Mouse (Mus musculus) right cerebral cortex, adult 18-20 months (tissue): Measurements from ENCODE around the gene Tiam2.

Source experiments
- DNase-seq: peaks from one replicate; pipeline ENCODE4 v3.0.0; 2022; ENCODE audit warnings: mixed read lengths

Tiam2 gene

DNA sequence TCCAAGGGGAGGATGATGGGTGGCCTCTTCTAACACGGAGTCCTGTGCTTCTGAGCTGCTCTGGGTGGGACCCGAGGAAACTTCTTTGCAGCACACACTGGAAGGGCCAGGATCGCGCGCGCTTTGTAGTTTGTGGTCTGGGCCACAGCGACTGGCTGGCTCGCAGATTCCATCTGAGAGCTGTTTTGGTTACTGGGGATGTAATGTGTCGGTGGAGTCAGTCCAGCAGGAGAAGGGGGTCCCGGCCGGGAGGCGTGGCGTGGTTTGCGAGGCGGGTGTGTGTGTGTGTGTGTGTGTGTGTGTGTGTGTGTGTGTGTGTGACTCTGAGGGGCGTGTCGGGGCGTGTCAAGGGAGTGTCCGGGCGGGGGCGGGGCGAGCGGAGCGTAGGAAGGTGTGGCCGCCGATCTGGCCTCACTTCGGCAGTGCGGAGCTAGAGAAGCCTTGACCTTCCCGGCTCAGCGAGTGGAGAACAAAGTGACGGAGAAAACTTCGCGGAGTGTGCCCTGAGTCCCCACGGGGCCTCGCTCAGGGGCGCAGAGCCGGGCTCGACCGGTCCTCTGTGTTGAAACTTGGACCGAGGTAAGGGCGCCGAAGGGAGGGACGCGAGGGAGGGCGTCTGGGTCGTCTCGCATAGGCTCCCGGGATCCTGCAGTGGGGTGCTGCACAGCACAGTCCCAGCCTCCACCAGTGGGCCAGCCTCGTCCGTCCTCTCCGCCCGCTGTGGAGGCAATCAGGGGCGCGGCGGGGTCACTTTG, at the start of gene Tiam2:
Gene Tiam2, plus strand, starts transcription at position 426 of the 755 bp plus-strand sequence.
- DNase-seq, result no peak

- DNase-seq, result no peak
Observed at GRCm38 (mm10) chr17:3280321-3280720, 46.1 kb upstream of the Tiam2 start.

DNA sequence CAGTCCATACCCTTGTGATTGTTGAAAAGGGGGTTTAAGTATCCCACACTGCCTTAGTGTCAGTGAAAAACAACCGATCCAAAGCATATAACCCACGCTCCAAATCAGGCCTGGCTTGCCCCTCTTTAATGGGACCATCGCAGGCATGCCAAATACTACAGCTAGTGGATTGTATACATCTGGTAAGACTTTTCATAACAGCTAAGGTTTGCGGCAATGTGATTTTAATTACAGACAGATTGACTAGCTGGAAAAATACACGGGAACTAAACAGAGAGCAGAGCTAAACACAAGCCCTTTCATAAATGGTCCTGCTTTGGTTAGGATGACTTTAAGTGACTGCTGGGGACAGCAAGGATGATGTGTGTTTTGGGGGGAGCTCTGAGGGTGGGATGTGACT, 44.4 kb upstream of the Tiam2 start:
- no peak for DNase-seq

- peak; percentile 13 for DNase-seq
Observed at GRCm38 (mm10) chr17:3285030-3285671, 41.2 kb upstream of the Tiam2 start.

GRCm38 (mm10) chr17:3286123-3286825, 40.1 kb upstream of the Tiam2 start:
- DNase-seq, result no peak

- peak; percentile 43 for DNase-seq
Observed at GRCm38 (mm10) chr17:3288341-3288740, 38.0 kb upstream of the Tiam2 start.

DNA sequence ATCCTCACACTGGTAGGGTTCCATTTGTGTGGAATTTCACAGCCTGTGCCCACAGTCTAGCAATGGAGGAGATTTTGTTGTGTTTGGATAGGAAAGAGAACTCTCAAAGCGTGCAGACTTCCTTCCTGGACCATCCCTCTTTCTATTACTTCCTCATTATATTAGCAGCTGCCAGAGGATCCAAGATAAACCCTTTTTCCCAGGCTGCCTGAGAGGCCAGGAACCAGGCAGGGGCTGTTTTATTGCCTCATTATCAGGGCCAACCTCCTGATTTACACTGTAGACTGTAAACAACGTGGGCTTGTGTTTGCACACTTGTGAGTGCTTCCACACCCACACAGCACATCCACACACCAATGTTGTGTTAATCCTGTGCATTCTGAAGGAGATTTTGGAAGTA, 31.3 kb upstream of the Tiam2 start:
- DNase-seq, result no peak

- no peak for DNase-seq
Observed at GRCm38 (mm10) chr17:3299487-3299886, 26.9 kb upstream of the Tiam2 start.

DNA sequence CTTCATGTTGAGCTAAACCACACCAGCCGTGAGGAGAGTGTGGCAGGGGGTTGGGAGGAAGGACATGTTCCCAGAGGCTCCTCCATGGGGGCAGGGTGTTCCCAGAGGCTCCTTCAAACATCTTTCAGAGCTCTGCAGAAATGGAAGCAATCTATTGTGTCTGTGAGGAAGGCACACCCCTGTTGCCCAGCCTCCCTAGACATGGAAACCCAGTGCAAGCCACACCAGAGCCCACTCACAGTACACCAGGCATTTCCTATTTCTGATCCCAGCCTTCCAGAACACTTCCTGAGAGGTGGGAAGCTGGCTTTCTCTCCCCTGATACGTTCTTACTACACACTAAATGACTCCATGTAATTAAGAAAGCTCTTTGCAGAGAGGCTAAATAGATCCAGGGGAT, 20.4 kb upstream of the Tiam2 start:
- no peak for DNase-seq

DNA sequence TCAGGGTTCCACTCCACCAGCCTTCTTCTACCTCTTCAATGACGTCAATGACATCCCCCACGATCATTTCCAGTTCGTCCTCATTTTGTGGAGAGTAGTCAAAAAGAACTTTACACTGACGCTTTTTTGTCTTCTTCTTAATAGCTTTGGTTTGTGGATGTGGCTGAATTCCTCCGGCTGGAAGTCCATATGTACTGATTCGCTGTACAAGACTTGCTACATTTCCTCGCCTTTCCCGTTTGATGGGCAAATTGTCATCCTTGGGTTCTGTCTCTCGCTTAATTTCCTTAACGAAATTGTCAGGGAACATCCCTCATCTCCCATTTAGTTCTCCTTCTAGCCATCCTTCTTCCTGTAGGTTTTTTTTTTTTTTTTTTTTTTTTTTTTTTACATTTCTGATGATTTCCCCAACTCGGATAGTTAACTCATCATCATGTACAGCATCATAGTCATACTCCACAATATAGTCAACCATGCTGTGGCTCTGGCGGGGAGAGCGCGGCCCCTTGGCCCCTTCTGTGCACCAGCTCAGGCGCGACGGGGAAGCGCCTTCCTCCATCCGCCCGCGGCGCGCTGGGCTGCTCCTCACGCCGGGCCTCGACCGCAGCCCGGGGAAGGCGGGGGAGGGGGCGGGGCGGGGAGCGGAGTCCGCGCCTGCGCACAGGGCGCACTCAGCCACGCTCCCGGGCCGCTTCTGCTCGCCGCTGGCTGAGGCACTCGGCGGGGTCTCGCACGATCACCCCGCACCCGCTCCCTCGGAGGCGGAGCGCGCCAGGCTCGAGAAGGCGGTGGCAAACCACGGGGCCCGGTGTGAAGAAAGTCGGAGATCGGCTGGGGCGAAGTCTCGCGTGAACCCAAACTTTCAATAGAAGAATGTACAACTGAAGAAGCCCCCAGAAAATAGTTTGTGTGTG, 12.4 kb upstream of the Tiam2 start:
- DNase-seq, result peak; percentile 61

DNA sequence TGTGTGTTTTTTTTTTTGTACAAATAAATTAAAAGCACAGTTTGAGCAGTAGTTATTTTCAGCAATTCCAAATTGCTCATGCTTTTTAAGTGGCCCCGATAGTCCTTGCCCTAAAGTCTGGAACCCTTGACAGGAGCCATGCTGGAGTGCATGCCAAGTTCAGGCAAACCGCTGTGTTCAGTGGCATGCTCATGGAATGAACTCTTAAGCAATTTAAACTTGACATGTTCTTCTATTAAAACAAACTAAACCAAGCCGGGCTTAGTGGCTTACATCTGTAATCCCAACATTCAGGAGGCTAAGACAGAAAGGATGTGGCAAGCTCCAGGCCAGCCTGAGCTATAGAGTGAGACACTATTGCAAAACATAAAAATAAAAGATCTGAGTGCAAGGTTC, 11.8 kb upstream of the Tiam2 start:
- DNase-seq, result no peak

DNA sequence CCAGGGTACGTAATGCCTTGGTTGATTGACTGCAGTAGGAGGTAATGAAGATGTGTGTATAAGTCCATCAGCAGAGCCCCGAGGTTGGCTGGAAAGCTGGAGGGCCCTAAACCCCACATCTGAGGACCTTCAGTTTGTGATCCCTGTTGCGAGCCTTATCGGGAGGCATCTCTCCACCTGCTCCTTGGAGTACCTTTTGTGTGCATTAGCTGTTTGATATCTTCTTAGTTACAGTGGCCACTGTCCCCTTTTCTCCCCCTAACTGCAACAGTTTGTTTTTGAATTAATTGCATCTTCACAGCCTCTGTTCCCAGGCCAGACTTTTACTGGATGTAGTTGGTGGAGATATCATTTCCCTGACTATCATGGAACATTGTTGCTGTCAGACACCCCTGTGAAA, 10.8 kb upstream of the Tiam2 start:
- DNase-seq, result no peak

DNA sequence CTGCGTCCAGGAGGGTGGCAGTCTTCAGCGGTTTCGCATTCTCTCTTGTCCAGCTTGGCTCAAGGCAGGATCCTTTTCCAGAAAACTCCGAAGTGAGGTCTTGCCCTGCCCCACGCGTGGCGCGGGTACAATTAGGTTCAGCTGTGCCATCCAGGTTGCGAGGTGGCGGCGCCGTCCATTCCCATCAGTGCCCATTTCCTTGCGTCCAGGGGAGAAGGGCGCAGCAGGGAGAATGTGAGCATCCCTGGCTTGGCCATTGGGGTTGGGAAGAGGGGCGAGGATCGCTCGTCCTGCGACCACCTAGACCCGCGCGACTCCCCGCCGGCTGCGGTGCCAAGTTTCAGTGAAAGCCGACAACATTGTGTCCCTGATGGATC, 518 bp downstream of the Tiam2 start:
- DNase-seq, result no peak

GRCm38 (mm10) chr17:3327335-3327734, 962 bp downstream of the Tiam2 start:
- no peak for DNase-seq

DNA sequence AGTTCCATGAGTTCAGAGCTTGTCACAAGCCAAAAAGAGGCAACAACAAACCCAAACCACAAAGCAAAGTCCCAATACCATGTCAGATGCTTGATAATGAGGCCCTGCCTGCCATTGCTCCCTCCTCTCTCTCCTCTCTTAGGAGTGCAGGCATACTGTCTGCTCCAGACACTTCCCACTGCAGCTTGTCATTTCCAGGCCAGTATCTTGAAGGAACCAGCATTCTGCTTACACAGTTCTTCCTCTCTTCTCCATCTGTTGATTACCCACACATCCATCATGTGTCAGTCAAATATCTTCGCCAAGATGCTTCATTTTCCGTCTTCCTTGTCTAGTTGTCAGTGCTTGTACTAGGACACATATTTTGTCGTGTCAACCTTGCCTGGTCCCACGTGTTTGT, 2.4 kb downstream of the Tiam2 start:
- no peak for DNase-seq

- no peak for DNase-seq
Observed at GRCm38 (mm10) chr17:3329429-3329828, 3.1 kb downstream of the Tiam2 start.

DNA sequence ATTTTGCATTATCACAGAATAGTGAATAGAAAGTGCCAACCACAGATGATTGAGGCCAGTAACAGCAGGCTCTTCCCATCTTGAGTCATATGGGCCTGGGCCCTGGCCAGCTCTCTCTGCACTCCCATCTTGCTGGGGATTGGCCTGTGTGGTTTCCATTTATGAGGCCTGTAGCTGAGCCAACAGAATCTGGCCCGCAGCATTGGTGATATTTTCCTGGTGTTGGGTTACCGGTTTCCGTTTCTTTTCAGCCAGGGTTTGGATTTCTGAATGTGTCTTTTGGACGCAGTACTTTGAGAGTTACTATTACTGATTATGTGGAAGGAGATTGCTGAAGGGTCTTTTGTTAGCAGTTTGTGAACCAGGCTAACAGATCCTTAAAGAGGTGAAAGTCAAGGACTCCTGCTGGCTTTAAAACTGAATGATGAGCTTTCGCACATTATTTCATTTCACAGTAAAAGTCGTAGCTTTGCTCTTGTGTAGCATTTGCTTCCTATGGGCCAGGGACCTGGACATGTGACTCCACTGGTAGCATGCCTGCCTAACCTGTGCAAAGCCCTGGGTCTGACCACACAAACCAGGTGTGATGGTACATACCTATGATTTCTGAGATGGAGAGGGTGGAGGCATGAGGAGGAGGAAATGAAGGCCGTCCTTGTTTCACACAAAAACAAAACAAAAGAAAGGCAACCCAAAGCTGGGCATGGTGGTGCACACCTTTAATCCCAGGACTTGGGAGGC, 5.5 kb downstream of the Tiam2 start:
- DNase-seq, result no peak

DNA sequence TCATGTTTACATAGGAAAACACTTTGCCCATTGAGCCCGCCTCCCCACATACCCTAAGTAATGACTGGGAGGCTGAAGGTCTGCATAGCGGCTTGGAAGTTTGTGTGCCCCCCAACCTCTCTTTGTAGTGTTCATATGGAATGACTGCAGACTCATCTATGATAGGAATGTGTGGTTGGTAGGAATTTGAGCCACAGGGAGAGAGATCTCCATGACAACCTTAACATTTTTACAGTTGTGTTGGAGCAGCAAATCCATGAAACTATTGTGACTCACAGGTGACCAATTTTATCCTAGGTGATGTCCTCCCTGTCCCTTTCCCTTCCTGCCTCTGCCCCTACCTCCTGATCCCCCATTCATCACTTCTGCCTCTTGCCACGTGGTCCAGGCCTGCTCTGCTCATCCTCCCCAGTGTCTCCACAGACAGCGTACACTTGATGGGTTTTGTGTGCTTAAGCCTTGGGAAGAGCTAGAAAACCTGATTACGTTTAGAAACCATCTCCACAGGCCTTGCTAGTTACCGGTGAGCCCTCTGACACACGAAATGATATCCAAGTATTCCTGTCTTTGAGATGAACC, 9.9 kb downstream of the Tiam2 start:
- no peak for DNase-seq

- DNase-seq, result no peak
Observed at GRCm38 (mm10) chr17:3336887-3337524, 10.6 kb downstream of the Tiam2 start.

- DNase-seq, result no peak
Observed at GRCm38 (mm10) chr17:3337525-3337888, 11.1 kb downstream of the Tiam2 start.

DNA sequence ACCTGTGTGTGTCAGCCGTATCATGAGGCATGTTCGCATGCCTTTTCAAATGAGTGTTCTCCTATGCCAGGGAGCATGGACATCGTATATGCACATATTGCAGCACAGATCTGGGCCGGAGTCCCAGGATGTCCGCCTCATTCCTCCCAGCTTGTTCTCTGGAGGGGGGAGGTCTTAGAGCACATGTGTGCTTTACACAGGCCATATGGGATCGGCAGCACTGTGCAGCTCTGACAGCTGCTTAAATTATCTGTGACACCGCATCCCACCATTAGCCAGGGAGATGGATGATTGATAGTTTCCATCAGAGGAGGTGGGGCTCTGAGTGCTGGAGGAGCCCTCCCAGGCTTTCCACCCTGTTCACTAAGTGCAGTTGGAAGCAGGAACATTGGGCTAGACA, 12.4 kb downstream of the Tiam2 start:
- DNase-seq, result no peak
